Mouse (Mus musculus) kidney, adult 9 months (tissue): ENCODE data around the gene Edar.

Experiments
- DNase-seq: peaks from one replicate; pipeline ENCODE4 v3.0.0; 2022

Gene Edar

GRCm38 (mm10) chr10:58600151-58600550 lies 75.3 kb downstream of the Edar start:
- DNase-seq: no peak

- DNase-seq: no peak
Measured at GRCm38 (mm10) chr10:58595821-58596220, 79.6 kb downstream of the Edar start.

GRCm38 (mm10) chr10:58595197-58595596 lies 80.3 kb downstream of the Edar start:
- no peak for DNase-seq

DNA sequence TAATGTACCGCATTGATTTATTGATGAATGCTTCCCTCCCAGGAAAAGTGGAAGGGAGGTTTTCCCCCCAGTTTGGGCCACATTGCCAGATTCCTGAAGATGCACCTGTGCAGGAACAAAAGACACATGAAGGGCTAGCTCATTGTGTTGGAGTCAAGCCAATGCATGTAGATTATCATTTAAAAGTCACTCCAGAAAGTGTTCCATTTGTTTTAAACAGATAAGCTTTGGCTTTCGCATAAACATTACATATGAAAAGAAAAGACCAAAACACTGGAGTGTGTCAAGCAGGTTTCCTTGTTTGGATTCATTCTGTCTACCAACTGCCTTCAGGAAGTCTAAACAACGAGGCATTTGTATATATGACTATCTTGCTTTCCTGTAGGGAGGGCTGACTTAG lies 81.0 kb downstream of the Edar start:
- DNase-seq: no peak

DNA sequence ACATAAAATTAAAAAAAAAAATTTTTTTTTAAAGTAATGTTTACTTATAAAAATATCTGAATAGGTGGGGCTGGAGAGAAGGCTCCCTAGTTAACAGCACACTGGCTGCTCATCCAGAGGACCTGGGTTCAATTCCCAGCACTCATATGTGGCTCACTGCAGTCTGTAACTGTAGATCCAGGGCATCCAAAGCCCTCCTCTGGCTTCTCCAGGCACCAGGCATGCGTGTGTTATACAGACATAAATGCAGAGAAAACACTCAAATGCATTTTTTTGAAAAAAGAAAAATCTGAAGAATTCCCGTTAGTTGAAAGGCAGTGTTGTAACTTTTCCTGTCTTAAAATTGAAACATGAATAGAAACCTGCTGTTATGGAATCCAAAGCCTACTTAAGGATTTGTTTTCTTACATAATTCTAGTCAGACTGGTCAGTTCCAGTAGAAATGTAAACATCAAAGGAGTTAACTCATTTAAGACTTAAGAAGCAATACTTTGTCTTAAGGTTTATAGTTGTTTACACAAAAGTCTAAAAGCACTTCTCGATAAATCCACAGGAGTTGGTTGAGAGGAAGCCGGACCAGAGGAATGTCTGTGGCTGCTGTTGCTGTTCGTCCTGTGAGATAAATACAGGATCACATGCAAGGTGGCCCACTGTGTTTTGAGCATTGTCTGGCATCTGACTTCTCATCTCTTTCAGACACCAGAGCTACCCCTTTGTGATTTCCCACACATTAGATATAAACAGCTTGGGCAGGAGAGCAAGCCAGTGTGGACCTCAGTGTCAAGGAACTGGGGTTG lies 89.8 kb downstream of the Edar start:
- DNase-seq: no peak

DNA sequence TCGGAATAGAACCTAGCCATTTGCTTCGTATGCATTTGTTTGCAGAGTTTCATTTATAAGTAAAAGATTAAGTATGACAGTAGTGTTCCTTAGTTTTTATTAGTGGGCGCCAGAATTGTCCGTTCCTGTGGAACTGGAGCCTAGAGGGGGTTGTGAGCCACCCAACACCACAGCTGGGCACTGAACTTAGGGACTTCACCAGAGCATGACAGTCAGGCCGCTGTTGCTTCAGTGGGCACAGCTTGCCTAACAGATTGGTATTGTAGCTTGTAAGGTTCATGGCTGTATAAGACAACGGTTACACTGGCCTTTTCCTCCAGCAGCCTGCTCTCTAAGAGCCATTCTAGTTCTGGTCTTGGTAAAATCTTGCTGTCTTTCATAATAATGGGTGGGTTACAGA lies 114.9 kb downstream of the Edar start:
- peak; percentile 22 for DNase-seq

GRCm38 (mm10) chr10:58559901-58560300 lies 115.6 kb downstream of the Edar start:
- DNase-seq: peak; percentile 61

DNA sequence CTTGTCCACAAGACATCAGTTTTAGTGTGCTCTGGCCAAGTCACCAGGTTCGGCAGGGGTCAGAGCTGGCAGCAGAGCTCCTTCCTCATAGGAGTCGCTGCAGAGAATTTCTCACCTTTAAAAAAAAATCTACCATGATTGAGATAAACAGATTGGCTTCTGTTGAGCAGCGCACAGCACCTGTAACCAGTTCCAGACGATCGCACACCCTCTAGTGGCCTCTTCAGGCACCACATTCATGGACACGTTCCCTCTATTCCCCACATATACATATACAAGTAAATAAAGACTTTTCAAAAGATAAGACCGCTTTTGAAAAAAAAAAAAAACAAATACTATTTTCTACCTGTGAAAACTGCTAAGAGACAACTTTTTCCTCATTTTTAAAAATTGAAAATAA lies 116.4 kb downstream of the Edar start:
- DNase-seq: peak; percentile 67

DNA sequence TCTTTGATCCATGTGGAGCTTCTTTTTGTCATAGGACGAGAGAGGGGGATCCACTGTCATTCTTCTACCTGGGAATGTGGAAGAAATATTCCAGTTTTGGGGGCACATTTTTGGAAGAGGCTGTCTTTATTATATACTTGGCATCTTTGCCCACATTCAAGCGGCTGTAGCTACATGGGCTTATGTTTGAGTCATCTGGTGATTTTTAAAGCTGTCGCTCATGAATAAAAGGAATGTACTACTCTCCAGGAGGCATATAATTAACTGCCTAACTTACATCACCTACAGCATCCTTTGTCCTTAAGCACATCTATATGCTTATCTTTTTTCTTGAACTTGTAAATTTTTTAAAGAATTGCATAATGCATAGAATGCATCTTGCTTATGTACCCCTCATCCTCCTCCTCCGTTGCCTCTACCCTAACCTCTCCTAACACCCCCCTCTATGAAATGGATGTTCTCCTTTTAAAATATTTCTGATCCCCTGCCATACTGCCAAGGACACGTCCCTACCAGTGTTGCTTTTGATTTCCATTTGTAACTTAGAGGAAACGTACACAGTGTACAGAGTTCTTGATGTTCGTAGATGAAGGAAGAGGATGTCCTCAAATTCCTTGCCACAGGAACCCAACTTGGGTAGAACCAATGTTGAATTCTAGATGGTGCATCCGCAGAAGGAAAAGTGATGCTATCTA lies 120.6 kb downstream of the Edar start:
- no peak for DNase-seq
